Mouse (Mus musculus): ENCODE data around the gene Dmrta2.

The Dmrta2 gene

DNA sequence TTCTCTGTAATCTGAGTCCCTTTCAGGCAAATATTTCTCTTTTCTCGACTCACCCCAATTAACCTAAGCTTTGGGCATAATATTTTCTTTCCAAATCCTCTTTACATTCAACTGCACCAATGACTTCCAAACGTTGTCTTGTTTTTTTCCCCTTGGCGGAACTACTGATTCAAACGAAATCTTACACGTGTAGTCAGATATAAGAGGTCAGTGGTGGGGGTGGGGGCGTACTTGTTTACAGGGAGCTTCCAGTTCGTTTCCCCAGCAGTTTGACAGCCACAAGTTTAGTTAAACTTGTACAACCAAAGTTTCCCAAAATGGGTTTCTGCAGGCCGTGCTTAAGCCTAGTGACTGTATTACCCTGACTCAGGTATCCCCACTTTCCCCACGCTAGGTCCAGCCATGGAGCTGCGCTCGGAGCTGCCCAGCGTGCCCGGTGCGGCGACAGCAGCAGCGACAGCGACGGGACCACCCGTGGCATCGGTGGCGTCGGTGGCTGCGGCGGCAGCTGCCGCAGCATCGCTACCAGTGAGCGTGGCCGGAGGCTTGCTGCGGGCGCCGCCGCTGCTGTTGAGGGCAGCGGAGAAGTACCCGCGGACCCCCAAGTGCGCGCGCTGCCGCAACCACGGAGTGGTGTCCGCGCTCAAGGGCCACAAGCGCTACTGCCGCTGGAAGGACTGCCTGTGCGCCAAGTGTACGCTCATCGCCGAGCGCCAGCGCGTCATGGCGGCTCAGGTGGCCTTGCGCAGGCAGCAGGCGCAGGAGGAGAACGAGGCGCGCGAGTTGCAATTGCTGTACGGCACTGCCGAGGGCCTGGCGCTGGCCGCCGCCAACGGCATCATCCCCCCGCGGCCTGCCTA, 1.8 kb downstream of the Dmrta2 start:
- no peak for DNase-seq (ENCODE audit: low read depth in 2 of 2, low spot score in 2 of 2)

DNA sequence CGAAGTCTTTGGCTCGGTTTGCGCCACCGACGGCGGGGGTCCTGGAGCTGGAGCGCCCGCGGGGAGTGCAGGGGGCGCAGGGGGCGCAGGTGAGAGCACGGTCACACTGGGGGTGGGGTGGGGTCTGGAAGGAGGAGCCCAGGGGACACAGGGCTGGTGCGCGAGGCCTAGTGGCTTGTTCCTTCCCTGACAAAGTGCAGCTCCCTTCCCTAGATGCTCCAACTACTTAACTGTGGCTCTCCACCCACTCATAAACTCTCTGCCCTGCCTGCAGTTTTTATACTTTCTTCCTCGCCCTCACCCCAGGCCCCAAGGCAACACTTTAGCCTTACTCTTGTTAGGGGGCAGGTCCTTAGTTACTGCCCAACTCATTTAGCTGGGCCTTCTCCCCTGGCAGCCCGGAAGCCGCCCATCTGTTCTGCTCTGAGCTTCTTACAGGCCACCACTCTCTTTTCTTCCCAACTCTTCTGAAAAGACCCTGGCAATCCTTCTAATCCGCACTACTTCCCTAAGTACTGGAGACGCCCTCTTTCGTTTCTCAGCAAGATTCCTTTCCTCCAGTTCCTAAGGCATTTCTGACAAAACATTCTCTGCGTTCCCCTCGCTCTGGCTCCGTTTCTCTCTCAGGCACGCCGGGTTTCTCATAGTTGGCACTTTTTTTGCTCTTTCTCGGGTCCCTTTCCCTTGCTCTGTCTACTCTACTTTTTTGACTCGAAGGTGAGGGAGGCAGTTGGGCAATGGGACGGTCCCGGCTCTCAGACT, 2.6 kb downstream of the Dmrta2 start:
- no peak for DNase-seq (ENCODE audit: low read depth in 2 of 2, low spot score in 2 of 2)

- no peak for DNase-seq (ENCODE audit: low read depth in 2 of 2, low spot score in 2 of 2)
Measured at GRCm38 (mm10) chr4:109981083-109981870, 3.4 kb downstream of the Dmrta2 start.

- no peak for DNase-seq (ENCODE audit: low read depth in 2 of 2, low spot score in 2 of 2)
Measured at GRCm38 (mm10) chr4:109981871-109982680, 4.2 kb downstream of the Dmrta2 start.

GRCm38 (mm10) chr4:109982681-109983265, 4.9 kb downstream of the Dmrta2 start:
- DNase-seq (ENCODE audit: low read depth in 2 of 2, low spot score in 2 of 2): no peak

DNA sequence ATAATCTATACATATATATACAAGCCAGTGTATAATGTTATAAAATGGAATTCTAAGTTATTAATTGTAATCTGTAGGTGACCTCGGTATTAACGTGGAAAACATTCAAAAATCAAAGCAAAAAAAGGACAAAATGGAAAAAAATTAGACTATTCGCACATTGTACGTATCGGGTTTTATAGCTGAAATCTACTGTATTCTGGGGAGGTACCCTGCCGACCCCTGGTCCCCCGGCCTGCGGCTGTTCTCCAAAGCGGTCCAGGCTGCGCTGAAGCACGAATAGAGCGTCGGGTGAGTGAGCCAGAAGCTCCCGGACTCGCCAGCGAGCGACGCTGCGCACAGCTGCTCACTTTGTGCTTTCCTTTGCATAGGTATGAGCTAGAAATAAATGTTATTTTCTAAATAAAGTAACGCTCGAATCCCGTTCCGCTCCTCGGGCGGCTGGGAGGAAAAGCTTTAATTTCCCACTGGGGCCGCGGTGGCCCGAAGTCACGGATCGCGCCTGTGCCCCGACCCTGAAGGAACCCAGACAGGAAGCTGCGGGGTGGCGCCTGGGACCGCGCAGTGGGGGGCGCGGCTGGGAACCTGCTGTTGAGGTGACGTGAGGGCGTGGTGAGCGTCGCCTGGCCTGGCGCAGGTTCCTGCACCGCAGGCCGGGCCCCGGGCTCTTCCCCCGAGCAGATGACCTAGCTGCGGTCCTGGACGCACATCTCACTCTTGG, 5.6 kb downstream of the Dmrta2 start:
- no peak for DNase-seq (ENCODE audit: low read depth in 2 of 2, low spot score in 2 of 2)

DNA sequence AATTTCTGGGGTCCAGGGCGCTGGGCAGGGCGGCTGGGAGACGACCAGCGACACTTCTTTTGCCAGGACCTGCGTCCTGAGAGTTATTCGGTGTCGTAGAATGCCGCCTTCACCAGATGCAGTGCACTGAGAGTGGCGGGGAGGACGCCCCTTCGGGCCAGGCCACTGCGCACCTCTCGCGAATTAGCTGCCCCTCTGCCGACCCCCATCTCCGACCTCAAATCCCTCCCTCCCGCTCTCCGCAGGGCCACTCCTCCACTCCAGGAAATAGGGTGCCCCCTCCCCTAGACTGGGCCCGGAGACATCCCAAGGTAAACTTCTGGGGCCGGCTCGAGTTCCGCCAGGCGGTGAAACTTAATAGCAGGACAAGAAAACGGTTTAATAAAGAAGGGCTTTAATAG, 6.2 kb downstream of the Dmrta2 start:
- DNase-seq (ENCODE audit: low read depth in 2 of 2, low spot score in 2 of 2): no peak

DNA sequence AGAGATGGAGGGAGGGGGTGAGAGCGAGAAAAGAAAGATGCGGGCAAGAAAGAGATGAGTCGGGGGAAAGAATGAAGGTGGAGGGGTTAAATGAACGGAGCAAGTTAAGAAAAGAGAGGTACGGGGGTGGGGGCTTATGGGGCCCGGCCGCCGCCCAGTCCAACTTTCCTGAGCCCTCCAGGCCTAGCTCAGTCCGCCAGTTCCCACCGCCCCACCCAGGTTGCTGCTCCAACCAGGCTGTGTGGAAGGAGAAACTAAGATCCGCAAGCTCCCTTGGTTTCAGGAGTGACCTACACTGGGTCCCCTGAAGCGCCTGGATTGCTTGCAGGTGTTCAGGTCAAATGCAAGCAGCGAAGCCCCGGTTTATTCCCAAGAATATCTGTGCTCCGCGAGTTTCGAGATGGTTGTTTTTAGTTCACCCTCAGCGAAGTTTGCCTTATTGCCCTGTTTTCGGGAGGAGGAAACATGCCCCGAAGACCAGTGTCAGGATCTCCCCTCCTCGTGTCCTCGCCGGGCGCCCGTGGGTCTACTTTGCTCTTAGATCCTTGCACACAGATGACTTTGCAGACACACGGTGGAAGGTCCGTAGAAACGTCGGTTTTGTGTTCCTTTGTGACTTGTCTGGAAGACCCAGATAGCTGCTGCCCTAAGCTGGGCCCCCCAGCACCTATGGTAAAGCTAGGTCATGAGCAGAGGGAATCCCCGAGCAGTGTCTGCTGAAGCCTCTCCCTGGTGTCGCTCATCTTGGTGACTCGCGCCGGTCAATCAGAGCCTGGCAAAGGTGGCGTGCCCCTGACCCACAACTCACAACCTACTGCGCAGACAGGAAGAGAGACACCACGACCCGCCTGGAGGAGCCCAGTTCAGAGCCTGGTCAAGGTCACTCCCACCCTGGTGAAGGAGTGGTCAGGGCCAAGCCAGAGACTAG, 6.9 kb downstream of the Dmrta2 start:
- DNase-seq (ENCODE audit: low read depth in 2 of 2, low spot score in 2 of 2): no peak

DNA sequence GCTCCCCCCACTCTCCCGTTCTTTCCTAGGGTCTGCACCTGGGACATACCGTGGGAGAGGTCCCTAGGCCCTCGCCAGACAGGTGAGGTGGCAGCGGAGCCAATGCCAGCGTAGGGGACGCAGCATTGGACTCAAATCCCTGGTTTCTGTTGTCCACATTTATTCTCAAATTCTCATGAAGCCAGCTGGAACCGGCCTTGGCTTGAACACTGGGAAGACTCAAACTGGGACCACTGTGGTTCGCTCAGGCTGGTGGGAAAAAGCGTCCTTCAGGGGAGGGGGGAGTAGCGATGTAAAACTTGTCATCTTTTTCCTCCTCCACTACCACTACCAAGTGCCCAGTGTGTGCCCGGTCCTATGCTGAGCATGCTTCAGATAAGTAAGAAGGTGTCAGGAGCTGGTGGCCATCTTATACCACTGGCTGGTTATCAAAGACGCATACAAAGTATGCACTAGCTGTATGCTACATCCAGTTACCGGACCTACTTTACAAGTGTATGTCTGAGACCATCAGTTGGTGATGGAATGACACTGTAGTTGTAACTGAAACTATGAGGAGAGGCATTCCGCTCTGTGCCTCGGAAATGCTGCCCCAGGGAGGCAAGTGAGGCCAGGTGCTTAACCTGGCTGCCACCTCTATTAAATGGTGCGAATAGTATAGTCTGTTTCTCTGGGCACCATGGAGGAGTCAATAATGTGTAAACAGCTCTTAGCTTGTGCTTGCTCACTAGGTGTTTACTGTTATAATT, 7.7 kb downstream of the Dmrta2 start:
- DNase-seq (ENCODE audit: low read depth in 2 of 2, low spot score in 2 of 2): no peak

DNA sequence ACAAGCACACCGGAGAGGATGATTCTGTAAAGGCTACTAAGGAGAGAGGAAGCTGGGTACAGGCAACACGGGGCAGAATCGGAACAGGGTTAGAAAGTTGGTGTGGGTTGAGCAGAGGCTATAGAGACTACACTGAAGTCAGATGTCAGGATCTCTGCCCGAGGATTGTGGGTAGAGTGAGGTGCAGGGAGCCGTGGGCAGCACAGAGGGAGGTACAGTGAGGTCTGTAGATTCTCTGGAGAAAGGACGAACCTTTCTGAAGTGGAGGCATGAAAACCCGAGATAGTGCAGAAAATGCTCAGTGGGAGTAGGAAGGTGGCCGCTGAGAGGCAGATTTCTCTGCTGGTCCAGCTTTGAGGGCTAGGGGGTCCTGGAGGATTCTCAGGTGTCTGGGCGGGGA, 8.4 kb downstream of the Dmrta2 start:
- no peak for DNase-seq (ENCODE audit: low read depth in 2 of 2, low spot score in 2 of 2)

- DNase-seq (ENCODE audit: low read depth in 2 of 2, low spot score in 2 of 2): no peak
Measured at GRCm38 (mm10) chr4:109986748-109987355, 9.0 kb downstream of the Dmrta2 start.

DNA sequence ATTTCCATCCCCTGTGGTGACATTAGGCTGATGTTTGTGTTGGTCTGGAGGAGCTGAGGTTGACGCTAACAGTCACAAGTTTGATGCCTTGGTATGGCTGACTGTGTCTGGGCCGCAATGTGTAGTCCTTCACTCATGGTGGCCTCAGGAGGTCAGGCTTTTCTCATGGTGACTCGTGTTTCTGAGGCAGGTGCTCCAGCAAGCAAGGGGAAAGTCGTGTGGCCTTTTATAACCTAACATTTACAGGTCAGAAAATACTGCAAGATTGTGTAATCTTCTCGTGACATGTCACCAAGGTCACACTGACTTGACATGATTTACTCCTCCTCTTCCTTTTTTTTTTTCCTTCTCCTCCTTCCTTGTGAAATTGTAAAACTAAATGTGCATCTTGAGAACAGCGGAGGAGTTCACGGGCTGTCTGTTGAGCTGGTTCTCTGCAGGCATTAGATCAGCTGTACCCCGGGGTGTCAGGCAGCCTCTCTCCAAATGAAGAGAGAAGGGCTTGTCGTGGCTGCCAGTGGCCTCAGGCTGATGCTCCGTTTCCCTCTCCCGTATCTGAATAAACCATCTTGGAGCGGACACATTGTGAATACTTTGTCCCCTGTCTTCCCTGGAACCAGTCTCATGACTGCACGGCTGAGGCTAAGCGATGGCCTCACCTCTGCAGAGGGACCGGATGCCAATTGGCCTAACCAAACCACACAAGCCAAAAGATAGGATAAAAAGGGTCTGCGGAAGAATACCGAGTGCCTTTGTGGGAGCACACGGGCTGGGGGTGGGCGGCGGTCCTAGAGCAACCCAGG, 9.9 kb downstream of the Dmrta2 start:
- DNase-seq (ENCODE audit: low read depth in 2 of 2, low spot score in 2 of 2): no peak

DNA sequence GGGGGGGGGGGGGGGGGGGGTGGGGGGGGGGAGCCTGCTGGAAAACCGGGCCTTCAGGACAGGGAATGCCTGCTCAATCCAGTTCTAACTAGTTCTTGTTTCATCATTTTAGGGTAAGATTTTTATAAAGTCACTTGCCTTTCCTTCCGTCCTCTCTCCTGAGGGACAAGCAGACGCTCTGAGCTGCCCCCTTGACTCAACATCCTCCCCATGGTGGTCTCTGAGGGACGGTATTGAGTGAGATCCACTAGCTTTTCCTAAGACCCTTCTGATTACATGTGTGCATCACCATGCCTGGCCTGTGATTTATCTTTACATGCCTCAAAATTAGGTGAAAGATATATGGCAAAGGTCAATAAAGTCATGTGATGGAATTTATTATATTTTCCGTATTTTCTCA, 10.6 kb downstream of the Dmrta2 start:
- no peak for DNase-seq (ENCODE audit: low read depth in 2 of 2, low spot score in 2 of 2)

DNA sequence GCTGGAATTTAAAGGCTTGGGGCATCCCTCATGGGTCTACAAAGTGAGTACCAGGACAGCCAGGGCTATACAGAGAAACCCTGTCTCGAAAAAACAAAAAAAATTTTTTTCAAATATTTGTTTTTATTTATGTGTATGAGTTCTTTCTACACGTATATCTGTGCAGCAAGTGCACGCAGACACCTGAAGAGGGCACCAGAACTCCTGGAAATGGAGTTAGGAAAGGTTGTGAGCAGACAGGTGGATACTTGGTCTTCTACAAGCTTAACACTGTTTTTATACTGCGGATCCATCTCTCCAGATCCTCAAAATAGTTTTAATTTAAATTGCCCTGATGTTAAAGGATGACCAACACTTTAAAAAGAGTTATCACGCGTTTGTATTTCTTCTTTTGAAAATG, 11.4 kb downstream of the Dmrta2 start:
- no peak for DNase-seq (ENCODE audit: low read depth in 2 of 2, low spot score in 2 of 2)

DNA sequence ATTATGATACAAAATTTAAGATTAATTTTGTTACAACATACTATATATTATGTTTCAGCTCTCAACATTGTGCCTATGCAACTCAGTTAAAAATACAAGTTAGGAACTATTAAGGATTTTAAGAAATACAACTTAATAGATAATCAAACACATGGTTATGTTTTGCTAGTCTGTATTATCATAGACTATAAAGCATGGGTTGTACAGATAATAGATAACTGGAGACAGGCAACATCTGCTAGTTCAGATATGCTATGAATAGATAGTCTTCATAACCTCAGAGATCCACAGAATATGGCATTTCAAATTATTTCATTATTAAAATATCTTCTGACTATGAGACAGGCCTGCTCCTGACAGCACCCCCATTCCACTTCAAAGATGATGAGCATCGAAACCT, 28.2 kb downstream of the Dmrta2 start:
- no peak for DNase-seq (ENCODE audit: low read depth in 2 of 2, low spot score in 2 of 2)

DNA sequence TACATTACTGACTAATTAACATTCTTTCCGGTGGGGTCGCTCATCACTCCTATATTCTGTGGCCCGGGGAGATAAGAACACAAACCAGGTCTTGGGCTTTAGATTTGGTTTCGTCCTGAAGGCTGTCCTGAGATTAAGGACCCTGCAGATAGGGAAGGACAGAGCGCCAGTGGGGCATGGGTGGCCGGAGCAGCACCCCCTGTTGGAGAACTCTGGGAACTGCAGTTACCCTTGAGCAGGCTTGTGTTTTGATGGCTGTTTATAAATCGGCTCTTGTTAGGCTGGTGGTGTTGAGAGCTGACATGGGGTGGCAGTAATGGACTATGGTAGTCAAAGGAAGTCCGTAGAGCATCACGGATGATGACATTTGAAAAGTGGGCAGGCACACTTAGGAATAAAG, 41.3 kb downstream of the Dmrta2 start:
- DNase-seq (ENCODE audit: low read depth in 2 of 2, low spot score in 2 of 2): no peak

DNA sequence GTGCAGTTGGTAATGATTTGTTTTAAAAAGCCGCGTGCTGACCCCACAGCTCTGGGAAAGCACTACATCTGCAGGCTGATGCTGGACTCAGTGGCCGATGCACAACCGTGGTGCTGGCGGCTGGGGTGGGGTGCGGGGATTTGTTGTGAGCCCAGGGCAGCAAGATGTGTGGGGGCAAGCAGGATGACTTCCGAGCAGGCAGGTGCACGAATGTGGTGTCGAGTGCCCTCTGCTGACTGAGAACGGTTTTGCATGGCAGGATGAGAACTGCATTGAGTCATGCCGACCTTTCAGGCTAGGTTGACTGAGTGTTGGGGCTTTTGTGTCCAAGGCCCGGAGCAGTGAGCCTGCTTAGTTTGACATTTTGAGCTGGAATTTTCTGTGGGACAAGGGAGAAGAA, 42.4 kb downstream of the Dmrta2 start:
- peak; percentile 17 to 47 for DNase-seq (ENCODE audit: low read depth in 2 of 2, low spot score in 2 of 2)

All from CD8-positive naive resting alpha-beta T cell, adult 2 months (primary cell).